Mouse (Mus musculus) urinary bladder, adult 18-20 months (tissue): ENCODE measurements at regions not wholly inside any gene's neighbourhood (a gene's known extent, or its start where the extent isn't known, plus 50 kb on each side); places are given as distances from the start of the nearest gene placed in this dataset.

ENCODE experiments used
- DNase-seq, 2 experiments: peaks; one replicate each; pipeline ENCODE4 v3.0.0; 2022; ENCODE audit warnings: low spot score in 2 of 2, mixed read lengths in 2 of 2

GRCm38 (mm10) chr13:6059515-6060228, 198.4 kb downstream of the Klf6 start:
- DNase-seq = peak in 1 of 2 experiments; percentile 46

GRCm38 (mm10) chr13:6060229-6060845, 199.1 kb downstream of the Klf6 start:
- DNase-seq = no peak

GRCm38 (mm10) chr13:6062305-6062704, 201.0 kb downstream of the Klf6 start:
- no peak for DNase-seq

GRCm38 (mm10) chr13:6062729-6063386, 201.6 kb downstream of the Klf6 start:
- no peak for DNase-seq

- DNase-seq = no peak
Measured at GRCm38 (mm10) chr13:6076978-6077825, 215.9 kb downstream of the Klf6 start.

GRCm38 (mm10) chr13:6085891-6086290, 224.6 kb downstream of the Klf6 start:
- DNase-seq = no peak

GRCm38 (mm10) chr13:6109018-6109657, 247.9 kb downstream of the Klf6 start:
- DNase-seq = no peak

GRCm38 (mm10) chr13:6119703-6120102, 258.4 kb downstream of the Klf6 start:
- no peak for DNase-seq

- DNase-seq = no peak
Measured at GRCm38 (mm10) chr13:6127311-6127710, 266.0 kb downstream of the Klf6 start.

- DNase-seq = no peak
Measured at GRCm38 (mm10) chr13:6128903-6129302, 267.6 kb downstream of the Klf6 start.

GRCm38 (mm10) chr13:6131363-6131762, 270.1 kb downstream of the Klf6 start:
- no peak for DNase-seq

- no peak for DNase-seq
Measured at GRCm38 (mm10) chr13:6137170-6137569, 275.9 kb downstream of the Klf6 start.

GRCm38 (mm10) chr13:6142771-6143170, 281.5 kb downstream of the Klf6 start:
- DNase-seq = no peak

GRCm38 (mm10) chr13:6153657-6154056, 292.4 kb downstream of the Klf6 start:
- no peak for DNase-seq

- DNase-seq = no peak
Measured at GRCm38 (mm10) chr13:6156191-6156590, 294.9 kb downstream of the Klf6 start.

- DNase-seq = no peak
Measured at GRCm38 (mm10) chr13:6157029-6157428, 295.7 kb downstream of the Klf6 start.

- DNase-seq = no peak
Measured at GRCm38 (mm10) chr13:6157946-6158345, 296.7 kb downstream of the Klf6 start.

- DNase-seq = no peak
Measured at GRCm38 (mm10) chr13:6159412-6159811, 298.1 kb downstream of the Klf6 start.

- no peak for DNase-seq
Measured at GRCm38 (mm10) chr13:6165916-6166315, 304.6 kb downstream of the Klf6 start.

- DNase-seq = no peak
Measured at GRCm38 (mm10) chr13:6167055-6167761, 305.9 kb downstream of the Klf6 start.

- DNase-seq = no peak
Measured at GRCm38 (mm10) chr13:6173095-6173494, 311.8 kb downstream of the Klf6 start.
